Mouse (Mus musculus) neutrophil, adult 5-6 weeks (primary cell): Measurements from ENCODE around the gene Ybx2. TPM values are rescaled to one million over a fixed set of nuclear protein-coding genes. Genes with fewer than 3 reads are reported as not detected.
"Not testable (repeated sequence)": the region's sequence is repeated elsewhere in the genome, so short reads cannot be mapped to it uniquely, and the experiment has no call there.

Source experiments
- ATAC-seq: fragments of 151-379, 151-347 bp; 2 replicates; pipeline ENCODE4 v1.8.0; 2017; ENCODE audit warnings: mild to moderate bottlenecking, moderate TSS enrichment; ENCODE audit not compliant: insufficient number of reproducible peaks, poor library complexity, low FRiP score, severe bottlenecking; ENCODE audit errors: extremely low read depth
- total RNA-seq: library from RNA; stranded (forward); fragments of 200-1000 nt; gene quantifications from 2 replicates; pipeline ENCODE4 v1.2.3, GENCODE M21; 2017

Gene Ybx2
- total RNA-seq, 1 experiment from 2014 or later: not detected

- ATAC-seq: peak; percentile 84
These were observed 13.2 kb downstream of the Ybx2 start for GRCm38 (mm10) chr11:69948763-69949150.

DNA sequence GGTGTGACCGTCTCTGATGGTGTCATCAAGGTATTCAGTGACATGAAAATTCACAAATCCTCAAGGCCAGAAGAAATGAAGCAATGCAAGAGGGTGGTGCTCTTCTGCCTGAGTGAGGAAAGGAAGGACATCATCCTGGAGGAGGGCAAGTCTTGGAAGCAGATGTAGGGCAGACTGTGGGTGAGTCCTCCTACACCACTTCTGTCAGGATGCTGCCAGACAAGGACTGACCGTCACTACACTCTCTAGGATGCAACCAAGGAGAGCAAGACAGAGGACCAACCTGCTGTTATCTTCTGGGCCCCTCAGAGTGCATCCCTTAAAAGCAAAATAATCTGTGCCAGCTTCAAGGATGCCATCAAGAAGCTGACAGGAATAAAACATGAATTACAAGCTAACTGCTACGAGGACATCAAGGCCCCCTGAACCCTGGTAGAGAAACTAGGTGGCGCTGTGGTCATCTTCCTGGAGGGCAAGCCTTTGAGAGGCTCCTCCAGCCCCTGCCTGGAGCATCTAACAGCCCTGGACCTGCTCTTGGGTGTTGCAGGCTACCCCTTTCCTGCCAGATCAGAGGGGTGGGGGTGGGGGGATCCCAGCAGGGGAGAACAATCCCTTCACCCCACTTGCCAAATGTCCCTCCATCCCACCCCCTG is 15.3 kb downstream of the Ybx2 start:
- no peak for ATAC-seq

DNA sequence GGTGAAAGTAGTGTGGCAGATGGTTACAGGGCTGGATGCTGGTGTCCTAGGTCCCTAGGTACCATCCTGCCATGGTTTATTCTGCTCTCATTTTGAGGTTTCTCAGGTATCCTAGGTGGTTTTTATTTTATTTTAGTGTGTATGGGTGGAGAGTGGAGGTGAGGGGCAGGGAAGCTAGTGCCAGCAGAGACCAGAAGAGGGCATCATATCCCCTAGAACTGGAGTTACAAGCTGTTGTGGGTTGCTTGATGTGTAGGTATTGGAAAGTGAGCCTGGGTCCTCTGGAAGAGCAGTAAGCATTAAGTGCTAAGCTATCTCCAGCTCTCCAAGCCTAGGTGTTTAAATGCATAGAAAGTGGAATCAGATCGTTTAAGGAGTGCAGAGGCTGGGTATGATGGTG is 16.7 kb downstream of the Ybx2 start:
- ATAC-seq: no peak

DNA sequence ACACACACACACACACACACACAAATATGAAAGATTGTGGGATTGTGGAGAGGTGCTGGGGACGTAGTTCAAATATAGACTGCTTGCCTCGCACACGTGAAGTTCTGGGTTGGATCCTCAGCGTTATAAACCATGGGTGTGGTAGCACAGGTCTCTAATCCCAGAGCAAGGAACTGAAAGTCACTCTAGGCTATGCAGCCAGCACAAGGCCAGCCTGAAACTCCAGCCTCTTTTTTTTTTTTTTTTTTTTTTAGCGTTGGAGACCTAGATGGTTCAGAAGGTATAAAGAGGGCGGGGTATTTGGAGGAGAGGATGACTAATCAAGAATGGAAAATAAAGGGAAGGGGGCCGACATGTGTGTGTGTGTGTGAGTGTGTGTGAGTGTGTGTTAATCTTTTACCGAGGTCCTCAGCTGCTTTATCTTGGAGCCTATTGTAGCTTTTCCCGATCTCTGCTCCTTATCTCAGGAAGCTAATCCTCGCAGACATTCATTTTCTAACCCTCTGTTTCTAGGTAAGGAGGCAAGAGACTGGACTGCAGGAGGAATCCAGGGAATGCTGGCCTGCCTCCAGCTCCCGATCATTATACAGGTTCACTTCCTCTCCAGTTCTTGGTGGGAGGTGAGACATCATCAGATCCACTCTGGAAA is 17.8 kb downstream of the Ybx2 start:
- no peak for ATAC-seq

DNA sequence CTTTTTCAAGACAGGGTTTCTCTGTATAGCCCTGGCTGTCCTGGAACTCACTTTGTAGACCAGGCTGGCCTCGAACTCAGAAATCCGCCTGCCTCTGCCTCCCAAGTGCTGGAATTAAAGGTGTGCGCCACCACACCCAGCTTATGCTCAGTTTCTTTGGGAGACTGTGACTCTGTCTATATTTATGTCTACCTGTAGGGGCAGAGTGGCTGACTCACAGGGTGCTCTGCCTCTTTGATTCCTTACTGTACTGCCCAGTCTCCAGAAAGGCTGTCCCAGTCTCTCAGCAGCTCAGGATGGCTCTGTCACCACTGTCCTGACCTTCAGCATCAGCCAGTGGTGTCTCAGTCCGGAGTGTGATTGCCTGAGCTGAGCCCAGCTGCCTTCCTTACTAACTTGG is 20.0 kb downstream of the Ybx2 start:
- not testable (repeated sequence) for ATAC-seq

- ATAC-seq: no peak
These were observed 20.6 kb downstream of the Ybx2 start for GRCm38 (mm10) chr11:69956218-69956617.

GRCm38 (mm10) chr11:69960616-69961015 is 25.0 kb downstream of the Ybx2 start:
- ATAC-seq: no peak

GRCm38 (mm10) chr11:69961841-69962240 is 26.2 kb downstream of the Ybx2 start:
- ATAC-seq: no peak

- ATAC-seq: no peak
These were observed 29.2 kb downstream of the Ybx2 start, which contains the start of gene Cldn7 for GRCm38 (mm10) chr11:69964650-69965270. Gene Cldn7 (plus strand): TSS chr11:69964779.

GRCm38 (mm10) chr11:69965271-69966005 is 29.8 kb downstream of the Ybx2 start:
- no peak for ATAC-seq

GRCm38 (mm10) chr11:69966006-69966859 is 30.6 kb downstream of the Ybx2 start:
- peak; percentile 6; the same call in 1 of the 2 replicates for ATAC-seq

DNA sequence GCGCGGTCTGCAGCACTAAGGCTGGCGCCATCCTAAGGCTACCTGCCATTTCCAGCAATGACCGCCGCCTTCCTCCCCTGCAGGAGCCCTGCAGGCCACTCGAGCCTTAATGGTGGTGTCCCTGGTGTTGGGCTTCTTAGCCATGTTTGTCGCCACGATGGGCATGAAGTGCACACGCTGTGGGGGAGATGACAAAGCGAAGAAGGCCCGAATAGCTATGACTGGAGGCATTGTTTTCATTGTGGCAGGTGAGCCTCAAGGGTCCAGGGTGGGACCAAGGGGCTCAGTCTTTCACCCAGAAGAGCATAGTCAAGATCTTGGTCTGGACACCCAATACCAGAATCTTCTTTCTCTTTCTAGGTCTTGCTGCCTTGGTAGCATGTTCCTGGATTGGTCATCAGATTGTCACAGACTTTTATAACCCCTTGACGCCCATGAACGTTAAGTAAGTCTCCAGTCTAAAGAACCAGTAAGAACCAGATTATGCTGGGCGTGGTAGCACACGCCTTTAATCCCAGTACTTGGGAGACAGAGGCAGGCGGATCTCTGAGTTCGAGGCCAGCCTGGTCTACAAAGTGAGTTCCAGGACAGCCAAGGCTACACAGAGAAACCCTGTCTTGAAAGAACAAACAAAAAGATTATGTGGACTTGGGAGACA is 31.4 kb downstream of the Ybx2 start:
- no peak for ATAC-seq

DNA sequence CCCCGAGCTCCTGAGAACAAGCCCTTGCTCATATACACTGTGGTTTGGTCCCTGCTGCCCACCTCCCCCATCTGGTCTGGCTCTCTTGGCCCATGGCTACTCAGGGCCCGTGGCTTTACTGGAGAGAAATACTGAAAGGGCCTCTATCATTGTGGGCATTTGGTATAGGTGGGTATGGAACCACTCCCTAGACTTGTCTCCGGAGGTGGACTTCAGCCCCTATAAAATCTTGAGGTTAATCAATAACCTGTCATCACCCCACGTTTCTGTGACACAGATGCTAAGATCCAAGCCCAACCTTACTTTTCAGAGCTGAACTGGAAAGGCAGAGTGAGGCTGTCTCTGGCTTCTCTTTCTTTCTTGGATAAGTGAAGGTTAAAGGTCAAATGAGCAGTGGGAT is 33.2 kb downstream of the Ybx2 start:
- no peak for ATAC-seq

GRCm38 (mm10) chr11:69970222-69970621 is 34.6 kb downstream of the Ybx2 start:
- no peak for ATAC-seq

DNA sequence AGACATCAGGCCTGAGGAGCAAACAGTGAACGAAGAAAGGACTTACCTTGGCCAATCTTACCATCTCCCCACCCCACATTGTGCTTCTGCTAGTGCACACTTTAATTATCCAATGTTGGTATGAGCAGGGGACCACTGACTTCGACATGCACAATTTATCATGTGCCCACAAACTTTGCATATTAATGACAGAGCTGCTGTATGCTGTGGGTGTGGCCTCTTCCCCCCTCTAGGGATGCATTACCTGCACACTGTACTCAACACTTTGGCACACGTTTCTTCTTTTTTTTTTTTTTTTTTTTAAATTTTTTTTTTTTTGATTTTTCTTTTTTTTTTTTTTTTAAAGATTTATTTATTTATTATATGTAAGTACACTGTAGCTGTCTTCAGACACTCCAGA is 35.2 kb downstream of the Ybx2 start:
- ATAC-seq: 0 out of 2 replicates have a peak, but pooled peaks have one; percentile 3

DNA sequence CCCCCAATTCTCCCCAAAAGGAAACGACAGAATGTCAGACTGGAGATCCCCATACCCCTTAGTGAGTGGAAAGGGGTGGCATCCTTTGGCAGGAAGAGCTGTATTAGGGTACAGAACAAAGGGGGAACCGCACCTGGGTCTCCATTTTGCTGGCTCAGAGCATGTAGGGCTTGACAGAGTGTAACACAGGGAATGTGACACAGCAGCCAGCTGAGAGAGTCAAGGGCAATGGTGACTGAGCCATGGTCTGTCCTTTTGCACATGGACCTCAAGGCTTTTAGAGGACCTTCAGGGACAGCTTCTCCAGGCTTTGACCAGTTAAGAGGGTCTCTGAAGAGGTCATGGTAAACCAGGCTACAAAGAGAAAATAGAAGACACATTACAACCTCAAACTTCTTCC is 39.3 kb downstream of the Ybx2 start:
- ATAC-seq: no peak

DNA sequence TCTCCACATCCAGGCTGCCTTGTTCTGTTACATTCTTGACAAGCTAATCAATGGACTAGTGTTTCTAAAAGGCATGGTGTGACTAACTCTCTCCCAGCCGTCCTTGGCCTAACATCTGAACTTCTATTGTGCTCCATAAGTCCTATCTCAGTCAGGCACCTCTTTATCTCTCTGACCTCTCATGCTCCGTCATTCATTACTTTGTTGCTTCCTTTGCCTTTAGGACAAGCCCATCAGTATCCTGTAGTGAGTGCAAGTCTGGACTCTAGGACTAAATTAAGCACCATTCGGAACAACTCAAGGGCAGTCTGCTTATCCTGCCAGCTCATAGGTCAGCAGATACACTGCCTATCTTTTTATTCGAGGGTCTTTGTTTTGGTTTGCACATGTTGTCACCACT is 40.7 kb downstream of the Ybx2 start:
- no peak for ATAC-seq

- ATAC-seq: no peak
These were observed 44.2 kb downstream of the Ybx2 start for GRCm38 (mm10) chr11:69979827-69980195.
